Mouse (Mus musculus) heart, adult 2 months (tissue): Measurements from ENCODE around the gene Olfm2. TPM values are rescaled to one million over a fixed set of nuclear protein-coding genes. Genes with fewer than 3 reads are reported as not detected.

Experiments used
- DNase-seq, 2 experiments: peaks; one replicate each; pipeline ENCODE4 v3.0.0; 2021
- H3K27ac ChIP-seq: fragments of 200-600 bp; 2 replicates; pipeline ENCODE4 v1.8.1; 2022
- H3K27me3 ChIP-seq: fragments of 200-500 bp; 2 replicates; pipeline ENCODE4 v1.6.1; 2012; ENCODE audit warnings: mild to moderate bottlenecking, low read length, inconsistent platforms, mixed read lengths; ENCODE audit not compliant: control insufficient read depth, insufficient read depth
- H3K36me3 ChIP-seq: fragments of 200-500 bp; 2 replicates; pipeline ENCODE4 v1.6.1; 2012; ENCODE audit warnings: low read length, inconsistent platforms; ENCODE audit not compliant: control insufficient read depth, insufficient read depth
- H3K4me1 ChIP-seq: fragments of 200-500 bp; 2 replicates; pipeline ENCODE4 v1.6.1; 2011; ENCODE audit warnings: low read length; ENCODE audit not compliant: control insufficient read depth, insufficient read depth
- H3K4me3 ChIP-seq: fragments of 200-600 bp; 2 replicates; pipeline ENCODE4 v1.8.1; 2022
- H3K79me2 ChIP-seq: fragments of 200-500 bp; replicated peaks from 2 replicates; pipeline ENCODE4 v1.6.1; 2012; ENCODE audit warnings: mild to moderate bottlenecking, inconsistent platforms, low read length, moderate library complexity, mixed read lengths; ENCODE audit not compliant: control insufficient read depth, insufficient read depth
- H3K9ac ChIP-seq: fragments of 200-500 bp; 2 replicates; pipeline ENCODE4 v1.6.1; 2012; ENCODE audit warnings: low read depth, mild to moderate bottlenecking, control low read depth, inconsistent platforms, low read length, mixed read lengths
- CTCF ChIP-seq: fragments of 200-600 bp; IDR thresholded peaks from 2 replicates; pipeline ENCODE4 v1.8.1; 2022; ENCODE audit warnings: antibody characterized with exemption, mild to moderate bottlenecking, moderate library complexity
- EP300 ChIP-seq: fragments of 200-500 bp; IDR thresholded peaks from 2 replicates; pipeline ENCODE4 v1.6.1; 2011; ENCODE audit warnings: low read depth, low read length, control low read depth; ENCODE audit not compliant: insufficient read depth
- POLR2A ChIP-seq: fragments of 200-500 bp; IDR thresholded peaks from 2 replicates; pipeline ENCODE4 v1.6.1; 2011; ENCODE audit warnings: mild to moderate bottlenecking, low read depth, low read length, control low read depth; ENCODE audit not compliant: insufficient read depth
- WGBS: fragments of 180-500 bp; shearing (Covaris S2); methylation state at CpG from one replicate; pipeline ENCODE4 v1.1.7; 2018; 5-methylcytosine and 5-hydroxymethylcytosine counted together
- intact Hi-C: fragments of 180-260 bp; cut with DNase I; formaldehyde crosslinking; loops from one replicate; pipeline ENCODE4 v1.15.1; 2025
- polyA plus RNA-seq: library from polyadenylated mRNA; depleted of rRNA; stranded (reverse); fragments of >200 nt; gene quantifications from 2 replicates; pipeline ENCODE4 v1.2.3, GENCODE M21; 2012
- total RNA-seq, 2 experiments: library from RNA; stranded (reverse); gene quantifications; 2 replicates each; pipeline ENCODE4 v1.2.3; 2021

The Olfm2 gene
- total and polyA plus RNA-seq, 3 experiments: 0.13 to 0.31 TPM; not detected in 1

- no peaks in the 10 kb centered on the region for H3K4me1 ChIP-seq
- H3K4me3 ChIP-seq: no peak overlapping the region
- H3K9ac ChIP-seq: no peak overlapping the region
- no peak for TF ChIP-seq CTCF
- H3K27ac ChIP-seq: no peak overlapping the region
- no peaks in the 10 kb centered on the region for H3K79me2 ChIP-seq
- 33% methylated on average over 6 of the region's 6 CpGs for WGBS
- no peaks in the 10 kb centered on the region for H3K36me3 ChIP-seq
- intact Hi-C loops: loop anchor here (5.0 to 10.0 kb wide), 2 partner anchors 67 to 265 kb away; partner anchors contain the start of gene Zfp26
- DNase-seq: no peak
- H3K27me3 ChIP-seq: peaks cover 12% of the 10 kb centered on the region
These were observed 16.7 kb downstream of the Olfm2 start for GRCm38 (mm10) chr9:20729451-20729850.

- Histone ChIP-seq H3K4me1 (no peaks in the 10 kb centered on the region), H3K27ac (no peak overlapping the region), H3K4me3 (peak overlapping the region; percentile 58), H3K79me2 (no peaks in the 10 kb centered on the region), H3K27me3 (peaks cover 12% of the 10 kb centered on the region), H3K9ac (peak overlapping the region; percentile 17), H3K36me3 (no peaks in the 10 kb centered on the region)
- peak; percentile 45 to 70 for DNase-seq
- WGBS: under 1% methylated on average over 46 of the region's 46 CpGs
- TF ChIP-seq CTCF (peak; percentile 60), EP300 (no peak)
- intact Hi-C loops: loop anchor here (5.0 to 10.0 kb wide), 2 partner anchors 65 to 263 kb away; partner anchors contain the start of gene Zfp26
These were observed 18.5 kb downstream of the Olfm2 start for GRCm38 (mm10) chr9:20727601-20728113.

- H3K4me1 ChIP-seq: no peaks in the 10 kb centered on the region
- no peaks in the 10 kb centered on the region for H3K36me3 ChIP-seq
- H3K4me3 ChIP-seq: peak overlapping the region; percentile 58
- H3K9ac ChIP-seq: peak overlapping the region; percentile 17
- WGBS: under 1% methylated on average over 46 of the region's 54 CpGs
- H3K27ac ChIP-seq: no peak overlapping the region
- peak; percentile 12 to 43 for DNase-seq
- no peaks in the 10 kb centered on the region for H3K79me2 ChIP-seq
- intact Hi-C loops: loop anchor here (5.0 to 10.0 kb wide), 2 partner anchors 65 to 262 kb away; partner anchors contain the start of gene Zfp26
- peaks cover 12% of the 10 kb centered on the region for H3K27me3 ChIP-seq
- TF ChIP-seq EP300: no peak
These were observed 19.1 kb downstream of the Olfm2 start for GRCm38 (mm10) chr9:20726859-20727600.

- Histone ChIP-seq H3K4me1 (no peaks in the 10 kb centered on the region), H3K4me3 (peak overlapping the region; percentile 58), H3K9ac (no peak overlapping the region), H3K36me3 (no peaks in the 10 kb centered on the region), H3K79me2 (no peaks in the 10 kb centered on the region), H3K27ac (no peak overlapping the region), H3K27me3 (peaks cover 12% of the 10 kb centered on the region)
- no peak for DNase-seq
- intact Hi-C loops: loop anchor here (5.0 to 10.0 kb wide), 2 partner anchors 64 to 261 kb away; partner anchors contain the start of gene Zfp26
- WGBS: 4% methylated on average over 42 of the region's 42 CpGs
- TF ChIP-seq POLR2A: no peak
- no peak for TF ChIP-seq EP300
- no peak for TF ChIP-seq CTCF
These were observed 19.9 kb downstream of the Olfm2 start for GRCm38 (mm10) chr9:20726134-20726858.

- H3K36me3 ChIP-seq: no peaks in the 10 kb centered on the region
- H3K4me3 ChIP-seq: no peak overlapping the region
- intact Hi-C loops: loop anchor here (10.0 kb wide), 1 partner anchor 257 kb away; the partner anchor contains the start of gene Zfp26
- H3K79me2 ChIP-seq: no peaks in the 10 kb centered on the region
- no peak for TF ChIP-seq POLR2A
- TF ChIP-seq CTCF: no peak
- TF ChIP-seq EP300: no peak
- 34% methylated on average over 2 of the region's 2 CpGs for WGBS
- no peak for DNase-seq
- no peaks in the 10 kb centered on the region for H3K4me1 ChIP-seq
- H3K9ac ChIP-seq: no peak overlapping the region
- peaks cover 9% of the 10 kb centered on the region for H3K27me3 ChIP-seq
- no peak overlapping the region for H3K27ac ChIP-seq
These were observed 24.6 kb downstream of the Olfm2 start for GRCm38 (mm10) chr9:20721582-20721981.

GRCm38 (mm10) chr9:20715332-20715731 is 30.8 kb downstream of the Olfm2 start:
- Histone ChIP-seq H3K4me3 (no peak overlapping the region), H3K9ac (no peak overlapping the region), H3K36me3 (no peaks in the 10 kb centered on the region), H3K4me1 (no peaks in the 10 kb centered on the region), H3K27ac (no peak overlapping the region), H3K79me2 (no peaks in the 10 kb centered on the region), H3K27me3 (no peaks in the 10 kb centered on the region)
- TF ChIP-seq CTCF: peak; percentile 47
- TF ChIP-seq POLR2A: no peak
- DNase-seq: no peak
- intact Hi-C loops: no loop called here
- 62% methylated on average over 7 of the region's 7 CpGs for WGBS
